Mouse (Mus musculus) adrenal gland (tissue): ENCODE measurements around the gene Chid1.

Source experiments
- intact Hi-C: fragments of 180-260 bp; cut with DNase I; formaldehyde crosslinking; loops from one replicate; pipeline ENCODE4 v1.15.1; 2025

Gene Chid1

GRCm38 (mm10) chr7:141508160-141508559 lies 31.5 kb downstream of the Chid1 start:
- intact Hi-C loops: no loop called here

- intact Hi-C loops: no loop called here
Measured at GRCm38 (mm10) chr7:141506278-141506677, 33.4 kb downstream of the Chid1 start.

- intact Hi-C loops: no loop called here
Measured at GRCm38 (mm10) chr7:141502556-141502905, 37.1 kb downstream of the Chid1 start.

- intact Hi-C loops: no loop called here
Measured at GRCm38 (mm10) chr7:141501820-141502555, 37.7 kb downstream of the Chid1 start.

GRCm38 (mm10) chr7:141497600-141497999 lies 42.1 kb downstream of the Chid1 start:
- intact Hi-C loops: no loop called here

- intact Hi-C loops: no loop called here
Measured at GRCm38 (mm10) chr7:141495940-141496339, 43.7 kb downstream of the Chid1 start.

- intact Hi-C loops: no loop called here
Measured at GRCm38 (mm10) chr7:141495379-141495778, 44.3 kb downstream of the Chid1 start.

GRCm38 (mm10) chr7:141493729-141494128 lies 45.9 kb downstream of the Chid1 start:
- intact Hi-C loops: no loop called here

- intact Hi-C loops: no loop called here
Measured at GRCm38 (mm10) chr7:141492738-141493137, 46.9 kb downstream of the Chid1 start.

GRCm38 (mm10) chr7:141491151-141491550 lies 48.5 kb downstream of the Chid1 start:
- intact Hi-C loops: no loop called here

GRCm38 (mm10) chr7:141487141-141487540 lies 52.5 kb downstream of the Chid1 start:
- intact Hi-C loops: no loop called here

GRCm38 (mm10) chr7:141486239-141486638 lies 53.4 kb downstream of the Chid1 start:
- intact Hi-C loops: no loop called here

GRCm38 (mm10) chr7:141485606-141486005 lies 54.1 kb downstream of the Chid1 start:
- intact Hi-C loops: no loop called here

GRCm38 (mm10) chr7:141485186-141485585 lies 54.5 kb downstream of the Chid1 start:
- intact Hi-C loops: no loop called here

GRCm38 (mm10) chr7:141484186-141485120 lies 55.2 kb downstream of the Chid1 start:
- intact Hi-C loops: loop anchor here (5.0 kb wide), 1 partner anchor 183 kb away; no protein-coding TSS in a partner anchor

GRCm38 (mm10) chr7:141483114-141483653 lies 56.5 kb downstream of the Chid1 start:
- intact Hi-C loops: loop anchor here (5.0 kb wide), 1 partner anchor 184 kb away; no protein-coding TSS in a partner anchor

GRCm38 (mm10) chr7:141482531-141483024 lies 57.1 kb downstream of the Chid1 start:
- intact Hi-C loops: loop anchor here (5.0 kb wide), 1 partner anchor 185 kb away; no protein-coding TSS in a partner anchor

- intact Hi-C loops: loop anchor here (5.0 kb wide), 1 partner anchor 186 kb away; no protein-coding TSS in a partner anchor
Measured at GRCm38 (mm10) chr7:141481498-141482401, 57.9 kb downstream of the Chid1 start.

- intact Hi-C loops: loop anchor here (1.0 to 5.0 kb wide), 2 partner anchors 44 to 186 kb away; no protein-coding TSS in a partner anchor
Measured at GRCm38 (mm10) chr7:141480842-141481497, 58.7 kb downstream of the Chid1 start.

GRCm38 (mm10) chr7:141478270-141478748 lies 61.3 kb downstream of the Chid1 start:
- intact Hi-C loops: no loop called here
